ENCODE assay signal across 27 mouse cellular contexts in the genomic region with DNA sequence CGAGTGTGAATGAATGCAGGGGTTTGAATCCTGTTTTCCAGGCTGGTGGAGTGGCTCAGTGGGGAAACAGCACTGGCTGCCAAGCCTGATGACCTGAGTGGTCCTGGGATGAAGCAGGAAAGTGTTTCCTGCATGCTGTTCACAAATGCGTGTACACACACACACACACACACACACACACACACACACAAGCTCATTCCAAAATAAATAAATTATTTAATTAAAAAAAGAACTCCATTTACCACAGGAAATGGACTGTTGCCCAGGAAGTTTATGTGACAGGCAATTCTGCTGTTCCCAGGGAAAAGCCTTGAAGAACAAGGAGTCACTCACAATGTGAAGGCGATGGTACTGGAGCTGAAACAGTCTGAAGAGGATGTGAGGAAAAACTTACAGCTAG. TPM values are rescaled to one million over a fixed set of nuclear protein-coding genes. Genes with fewer than 3 reads are reported as not detected.
DNase-seq lines count a peak whose midpoint lies in the region; ATAC-seq lines count a peak whose summit lies in the region.
"Had no signal": no experiment of that assay in that cellular context is flagged by ENCODE, and none has a peak within 500 bp of the region (broad histone marks: within the 10 kb centered on the region; RNA-seq: fewer than 3 reads in every experiment).

No protein-coding gene starts in this region.

- DNase-seq in forebrain, embryonic 14.5 days (ENCODE audit: low spot score), result no peak
- DNase-seq in heart, adult 18-20 months, result no peak
- DNase-seq in kidney, postnatal 10 days, result peak; percentile 57
- DNase-seq in lung, postnatal 36 days, result peak; percentile 18
- no peak for DNase-seq in lung, adult 18-20 months
- DNase-seq: adrenal gland, postnatal 10 days; cerebellum, adult 8-10 months; cerebellum, postnatal 36 days; embryo, embryonic 11 days; gastrocnemius, postnatal 10 days; liver, embryonic 13.5 days; lung, embryonic 14.5 days; thymus, adult 2 months; thymus, postnatal 4 days had no signal

- H3K4me1 ChIP-seq in forebrain, embryonic 14.5 days (ENCODE audit: control insufficient read depth, insufficient read depth, low read length), result no peaks in the 10 kb centered on the region
- no peaks in the 10 kb centered on the region for H3K4me1 ChIP-seq in forebrain, embryonic 16.5 days (replicated peaks; ENCODE audit: control insufficient read depth, insufficient read depth, low read length)
- peaks cover 3% of the 10 kb centered on the region for H3K4me1 ChIP-seq in heart, embryonic 16.5 days (ENCODE audit: control insufficient read depth, insufficient read depth, low read length)
- no peaks in the 10 kb centered on the region for H3K4me1 ChIP-seq in kidney, embryonic 15.5 days
- H3K4me1 ChIP-seq: embryonic facial prominence, embryonic 13.5 days; forebrain, embryonic 15.5 days; limb, embryonic 12.5 days; liver, embryonic 13.5 days had no signal

- no peak for ATAC-seq in forebrain, embryonic 14.5 days
- ATAC-seq in forebrain, embryonic 16.5 days, result no peak
- ATAC-seq in heart, embryonic 16.5 days (replicated peaks; ENCODE audit: extremely low read depth, insufficient read depth, low FRiP score), result no peak
- ATAC-seq in kidney, embryonic 15.5 days (replicated peaks; ENCODE audit: low FRiP score), result no peak
- ATAC-seq: forebrain, embryonic 15.5 days; intestine, postnatal 0 days had no signal

- H3K4me2 ChIP-seq in forebrain, embryonic 14.5 days (ENCODE audit: low read length), result no peak overlapping the region
- H3K4me2 ChIP-seq in forebrain, embryonic 16.5 days (ENCODE audit: low read length), result no peak overlapping the region
- H3K4me2 ChIP-seq in heart, embryonic 16.5 days (ENCODE audit: low read depth, low read length), result no peak overlapping the region
- no peak overlapping the region for H3K4me2 ChIP-seq in kidney, embryonic 15.5 days
- H3K4me2 ChIP-seq: embryonic facial prominence, embryonic 13.5 days; forebrain, embryonic 15.5 days; limb, embryonic 12.5 days; liver, embryonic 13.5 days; lung, embryonic 14.5 days; midbrain, embryonic 11.5 days had no signal

- H3K4me3 ChIP-seq in forebrain, embryonic 14.5 days (ENCODE audit: low read depth, low read length), result no peak overlapping the region
- H3K4me3 ChIP-seq in forebrain, embryonic 16.5 days (replicated peaks; ENCODE audit: low read length), result no peak overlapping the region
- H3K4me3 ChIP-seq in heart, embryonic 16.5 days (ENCODE audit: low read length), result no peak overlapping the region
- no peak overlapping the region for H3K4me3 ChIP-seq in kidney, embryonic 15.5 days (replicated peaks)
- H3K4me3 ChIP-seq: embryonic facial prominence, embryonic 13.5 days; erythroblast, embryonic 14.5 days; forebrain, embryonic 15.5 days; hindbrain, embryonic 10.5 days; layer of hippocampus, adult 2 months; limb, embryonic 12.5 days; liver, embryonic 13.5 days had no signal

- H3K27ac ChIP-seq in forebrain, embryonic 14.5 days (ENCODE audit: low read depth, low read length), result peak overlapping the region; percentile 14; the same call in 1 of the 2 replicates
- no peak overlapping the region for H3K27ac ChIP-seq in forebrain, embryonic 16.5 days (ENCODE audit: low read length)
- 0 out of 2 replicates have a peak overlapping the region, but pooled peaks have one; percentile 28 for H3K27ac ChIP-seq in heart, embryonic 16.5 days (ENCODE audit: low read length)
- H3K27ac ChIP-seq in kidney, embryonic 15.5 days, result no peak overlapping the region
- H3K27ac ChIP-seq: embryonic facial prominence, embryonic 13.5 days; forebrain, embryonic 15.5 days; hindbrain, embryonic 10.5 days; layer of hippocampus, adult 2 months; liver, embryonic 13.5 days; stomach, postnatal 0 days had no signal

- WGBS in forebrain, embryonic 14.5 days, result 78% methylated on average over 3 of the region's 3 CpGs
- WGBS in forebrain, embryonic 16.5 days, result 73% methylated on average over 3 of the region's 3 CpGs
- 75% methylated on average over 3 of the region's 3 CpGs for WGBS in heart, embryonic 16.5 days
- WGBS in kidney, embryonic 15.5 days, result 77% methylated on average over 3 of the region's 3 CpGs

- H3K9me3 ChIP-seq in forebrain, embryonic 14.5 days (replicated peaks; ENCODE audit: control insufficient read depth, low read length), result no peaks in the 10 kb centered on the region
- no peaks in the 10 kb centered on the region for H3K9me3 ChIP-seq in forebrain, embryonic 16.5 days (ENCODE audit: control insufficient read depth, low read length)
- no peaks in the 10 kb centered on the region for H3K9me3 ChIP-seq in heart, embryonic 16.5 days (replicated peaks; ENCODE audit: control insufficient read depth, low read length)
- H3K9me3 ChIP-seq in kidney, embryonic 15.5 days (replicated peaks), result no peaks in the 10 kb centered on the region
- H3K9me3 ChIP-seq: embryonic facial prominence, embryonic 13.5 days; forebrain, embryonic 15.5 days; hindbrain, embryonic 10.5 days; limb, embryonic 12.5 days; liver, embryonic 13.5 days had no signal

- H3K27me3 ChIP-seq in forebrain, embryonic 14.5 days (replicated peaks; ENCODE audit: control insufficient read depth, insufficient read depth, low read length), result no peaks in the 10 kb centered on the region
- H3K27me3 ChIP-seq in forebrain, embryonic 16.5 days (replicated peaks; ENCODE audit: control insufficient read depth, insufficient read depth, low read length), result no peaks in the 10 kb centered on the region
- no peaks in the 10 kb centered on the region for H3K27me3 ChIP-seq in heart, embryonic 16.5 days (ENCODE audit: control insufficient read depth, insufficient read depth, low read length)
- H3K27me3 ChIP-seq in kidney, embryonic 15.5 days, result no peaks in the 10 kb centered on the region
- H3K27me3 ChIP-seq: embryonic facial prominence, embryonic 13.5 days; forebrain, embryonic 15.5 days; limb, embryonic 12.5 days; liver, embryonic 13.5 days had no signal

- no peak overlapping the region for H3K9ac ChIP-seq in forebrain, embryonic 14.5 days (ENCODE audit: low read length)
- no peak overlapping the region for H3K9ac ChIP-seq in forebrain, embryonic 16.5 days (replicated peaks; ENCODE audit: low read depth, low read length)
- H3K9ac ChIP-seq in heart, embryonic 16.5 days (ENCODE audit: low read length), result no peak overlapping the region
- no peak overlapping the region for H3K9ac ChIP-seq in kidney, embryonic 15.5 days
- H3K9ac ChIP-seq: embryonic facial prominence, embryonic 13.5 days; forebrain, embryonic 15.5 days; limb, embryonic 12.5 days; liver, embryonic 13.5 days; lung, embryonic 14.5 days had no signal

- peaks cover 96% of the 10 kb centered on the region for H3K36me3 ChIP-seq in forebrain, embryonic 14.5 days (ENCODE audit: control insufficient read depth, insufficient read depth, low read length)
- H3K36me3 ChIP-seq in forebrain, embryonic 16.5 days (ENCODE audit: control insufficient read depth, insufficient read depth), result peaks cover 62% of the 10 kb centered on the region
- H3K36me3 ChIP-seq in heart, embryonic 16.5 days (ENCODE audit: control insufficient read depth, insufficient read depth), result peaks cover 72% of the 10 kb centered on the region
- H3K36me3 ChIP-seq in kidney, embryonic 15.5 days, result peaks cover 98% of the 10 kb centered on the region

RNA-seq across cellular contexts. Expression of a gene that starts 11.4 kb away (rescaled TPM):
- 59.8 and 65.3 TPM in 2 replicates for polyA plus RNA-seq in forebrain, embryonic 14.5 days (2014; fragmentation: Nextera tagmentation; extraction: Ambion mirVana)
- polyA plus RNA-seq in forebrain, embryonic 16.5 days (2015; fragmentation: Nextera tagmentation; extraction: Ambion mirVana), result 70.0 and 71.2 TPM in 2 replicates
- polyA plus RNA-seq in heart, embryonic 16.5 days (2015; fragmentation: Nextera tagmentation; extraction: Ambion mirVana), result 25.8 and 27.1 TPM in 2 replicates
- total RNA-seq in heart, adult 18-20 months (2021), result 10 to 100 TPM; 35.4 to 41.2 TPM
- 40.3 and 41.2 TPM in 2 replicates for polyA plus RNA-seq in kidney, embryonic 15.5 days (2015; fragmentation: Nextera tagmentation; extraction: Ambion mirVana)

RNA-seq across cellular contexts. Expression of a gene that starts 33.8 kb away (rescaled TPM):
- 6.1 and 6.4 TPM in 2 replicates for polyA plus RNA-seq in forebrain, embryonic 14.5 days (2014; fragmentation: Nextera tagmentation; extraction: Ambion mirVana)
- polyA plus RNA-seq in forebrain, embryonic 16.5 days (2015; fragmentation: Nextera tagmentation; extraction: Ambion mirVana), result 4.7 and 5.1 TPM in 2 replicates
- 4.2 and 7.0 TPM in 2 replicates for polyA plus RNA-seq in heart, embryonic 16.5 days (2015; fragmentation: Nextera tagmentation; extraction: Ambion mirVana)
- total RNA-seq in heart, adult 18-20 months (2021), result under 1 TPM; 0.39 to 0.52 TPM
- polyA plus RNA-seq in kidney, embryonic 15.5 days (2015; fragmentation: Nextera tagmentation; extraction: Ambion mirVana), result 28.4 and 32.4 TPM in 2 replicates
- total RNA-seq: monocyte, adult 5-6 weeks had no signal
- polyA plus RNA-seq: erythroblast, embryonic 14.5 days had no signal

Comparison
In these comparisons a context has a peak if more than half of its experiments do, and no peak if none do; other contexts are left out.
1. DNase-seq: peak in kidney, postnatal 10 days (single experiment) and lung, postnatal 36 days (single experiment); none in forebrain, embryonic 14.5 days (single experiment), heart, adult 18-20 months (0 of 2) and lung, adult 18-20 months (0 of 2).
2. H3K27ac ChIP-seq: peak in forebrain, embryonic 14.5 days (single experiment) and heart, embryonic 16.5 days (single experiment); none in forebrain, embryonic 16.5 days (single experiment) and kidney, embryonic 15.5 days (single experiment).